Mouse (Mus musculus) spleen, embryonic (tissue): Measurements from ENCODE around the gene Gm3233.
"Not testable (repeated sequence)": the region's sequence is repeated elsewhere in the genome, so short reads cannot be mapped to it uniquely, and the experiment has no call there.

Source experiments
- CTCF ChIA-PET: fragments of 350-600 bp; sonication (Branson Sonifier 250); formaldehyde crosslinking; loops from one replicate; lab custom pipeline; 2022; lab: Charles Lee

Gene Gm3233

DNA sequence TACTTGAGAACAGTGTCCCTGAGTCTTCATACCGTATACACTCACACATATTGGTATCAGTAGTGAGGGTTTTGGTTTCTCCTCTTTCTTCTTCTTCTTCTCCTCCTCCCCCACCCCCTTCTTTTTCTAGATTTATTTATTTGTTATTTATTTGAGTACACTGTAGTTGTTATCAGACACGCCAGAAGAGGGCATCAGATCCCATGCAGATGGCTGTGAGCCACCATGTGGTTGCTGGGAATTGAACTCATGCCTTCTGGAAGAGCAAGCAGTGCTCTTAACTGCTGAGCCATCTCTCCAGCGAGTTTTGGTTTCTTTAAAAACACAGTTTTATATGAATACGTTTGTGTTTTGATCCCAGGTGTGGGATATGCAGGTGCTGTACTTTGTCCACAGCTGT lies 31.2 kb downstream of the Gm3233 start:
- CTCF ChIA-PET: no interaction called here

DNA sequence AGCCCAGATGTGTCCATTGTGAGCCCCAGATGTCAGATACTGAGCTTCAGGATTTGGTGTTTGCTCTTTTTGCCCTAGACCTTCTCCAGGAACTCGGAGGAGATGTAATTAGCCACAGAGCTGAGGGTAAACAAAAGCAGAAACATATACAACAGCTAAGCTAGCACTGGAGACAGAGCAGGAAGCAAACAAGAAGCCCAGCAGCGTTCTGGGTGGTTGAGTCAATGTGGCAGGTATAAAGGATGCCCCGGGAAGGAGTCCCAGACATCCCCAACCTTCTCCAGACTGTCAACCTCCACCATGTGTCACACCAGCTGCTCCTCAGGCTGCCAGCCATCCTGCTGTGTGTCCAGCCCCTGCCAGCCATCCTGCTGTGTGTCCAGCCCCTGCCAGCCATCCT lies 33.3 kb downstream of the Gm3233 start, which contains the start of gene Gm10100:
Gene Gm10100 (plus strand): TSS at position 301 of the 400 bp plus-strand sequence.
- CTCF ChIA-PET: no interaction called here

DNA sequence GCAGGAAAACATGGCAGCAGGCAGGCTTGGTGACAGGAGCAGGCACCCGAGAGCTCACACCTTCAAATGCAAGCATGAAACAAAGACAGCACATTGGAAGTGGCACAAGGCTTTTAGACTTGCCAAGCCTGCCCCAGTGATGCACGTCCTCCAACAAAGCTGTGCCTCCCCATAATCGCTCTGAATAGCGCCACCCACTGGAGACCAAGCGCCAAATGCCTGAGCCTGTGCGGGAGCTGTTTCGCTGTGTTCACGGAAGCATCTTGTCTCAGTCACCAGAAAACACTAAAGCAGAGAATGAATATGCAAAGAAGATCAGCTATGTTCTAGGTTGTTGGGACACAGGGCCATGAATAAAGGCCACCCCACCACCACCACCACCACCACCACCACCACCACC lies 34.6 kb downstream of the Gm3233 start:
- CTCF ChIA-PET: no interaction called here

DNA sequence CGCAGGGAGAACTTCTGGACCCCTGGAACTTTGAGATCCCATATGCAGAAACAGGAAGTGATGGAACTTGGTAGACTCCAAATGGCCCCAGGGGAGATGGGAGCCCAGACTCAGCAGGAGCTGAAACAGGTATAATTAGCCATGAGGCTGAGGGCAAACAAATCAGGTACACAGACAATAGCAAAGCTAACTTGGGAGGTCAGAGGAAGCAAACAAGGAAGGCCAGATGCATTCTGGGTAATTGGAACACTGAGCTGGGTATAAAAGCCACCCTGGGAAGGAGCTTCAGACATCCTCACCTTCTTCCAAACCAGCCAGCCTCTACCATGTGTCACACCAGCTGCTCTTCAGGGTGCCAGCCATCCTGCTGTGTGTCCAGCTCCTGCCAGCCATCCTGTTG lies 39.2 kb downstream of the Gm3233 start, which contains the start of gene Krtap12-1:
Gene Krtap12-1 (plus strand): TSS at position 301 of the 400 bp plus-strand sequence.
- CTCF ChIA-PET: not testable (repeated sequence)

DNA sequence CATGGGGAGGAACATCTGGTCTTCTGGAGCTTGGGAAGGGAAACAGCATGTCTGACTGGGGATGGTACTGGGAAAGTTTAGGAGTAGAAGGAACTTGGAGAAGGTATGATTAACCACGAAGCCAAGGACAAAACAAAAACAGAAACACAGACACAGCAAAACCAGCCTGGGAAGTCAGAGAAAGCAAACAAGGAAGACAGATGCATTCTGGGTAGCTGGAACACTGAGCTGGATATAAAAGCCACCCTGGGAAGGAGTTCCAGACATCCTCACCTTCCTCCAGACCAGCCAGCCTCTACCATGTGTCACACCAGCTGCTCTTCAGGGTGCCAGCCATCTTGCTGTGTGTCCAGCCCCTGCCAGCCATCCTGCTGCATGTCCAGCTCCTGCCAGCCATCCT lies 44.0 kb downstream of the Gm3233 start, which contains the start of gene Gm10142:
Gene Gm10142 (plus strand): TSS at position 301 of the 400 bp plus-strand sequence.
- CTCF ChIA-PET: interaction anchor here (0.7 kb wide), 1 partner anchor 647 kb away, joined by 10 read pairs; no protein-coding TSS in a partner anchor

DNA sequence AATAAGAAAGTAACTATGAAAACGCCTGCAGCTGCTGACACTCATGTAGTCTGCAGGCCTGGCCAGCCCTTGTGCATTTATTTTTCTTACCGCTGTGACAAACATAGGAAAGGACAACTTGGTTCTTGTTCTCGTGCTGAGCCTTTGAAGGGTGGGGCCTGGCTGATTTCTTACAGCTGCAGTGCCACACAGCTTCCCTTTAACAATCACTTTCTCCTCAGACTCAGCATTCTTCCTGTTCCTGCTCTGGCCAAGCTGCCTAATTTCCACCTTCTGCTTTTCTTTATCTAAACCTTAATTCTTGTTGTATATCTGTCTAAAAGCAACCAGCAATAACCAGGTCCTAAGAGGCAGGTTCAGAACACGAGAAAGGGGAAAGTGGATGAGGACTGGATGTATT lies 45.7 kb downstream of the Gm3233 start:
- CTCF ChIA-PET: no interaction called here

DNA sequence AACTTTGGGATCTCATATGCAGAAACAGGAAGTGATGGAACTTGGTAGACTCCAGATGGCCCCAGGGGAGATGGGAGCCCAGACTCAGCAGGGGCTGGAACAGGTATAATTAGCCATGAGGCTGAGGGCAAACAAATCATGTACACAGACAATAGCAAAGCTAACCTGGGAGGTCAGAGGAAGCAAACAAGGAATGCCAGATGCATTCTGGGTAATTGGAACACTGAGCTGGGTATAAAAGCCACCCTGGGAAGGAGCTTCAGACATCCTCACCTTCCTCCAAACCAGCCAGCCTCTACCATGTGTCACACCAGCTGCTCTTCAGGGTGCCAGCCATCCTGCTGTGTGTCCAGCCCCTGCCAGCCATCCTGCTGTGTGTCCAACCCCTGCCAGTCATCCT lies 48.3 kb downstream of the Gm3233 start, which contains the start of gene Gm10024:
Gene Gm10024 (plus strand): TSS at position 301 of the 400 bp plus-strand sequence.
- CTCF ChIA-PET: not testable (repeated sequence)

DNA sequence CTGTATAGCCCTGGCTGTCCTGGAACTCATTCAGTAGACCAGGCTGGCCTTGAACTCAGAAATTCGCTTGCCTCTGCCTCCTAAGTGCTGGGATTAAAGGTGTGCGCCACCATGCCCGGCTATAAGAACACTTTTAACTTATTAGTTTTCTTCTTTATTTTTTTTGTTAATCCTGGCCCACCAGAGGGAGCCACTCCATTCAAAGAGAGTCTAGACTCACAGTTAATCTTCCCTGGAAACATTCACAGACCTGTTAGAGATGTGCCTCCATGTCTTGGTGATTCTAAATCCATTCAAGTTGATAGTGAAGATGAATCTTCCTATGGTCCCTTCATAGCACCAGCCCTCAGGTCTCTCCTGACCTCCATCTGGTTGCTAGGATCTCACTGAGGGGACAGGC lies 49.7 kb downstream of the Gm3233 start:
- CTCF ChIA-PET: no interaction called here
